Mouse (Mus musculus) lung, adult 2 months (tissue): ENCODE measurements around the gene Dbndd2.

Experiments
- CTCF ChIP-seq: fragments of 200-500 bp; IDR thresholded peaks from 2 replicates; pipeline ENCODE4 v1.5.1; 2011; ENCODE audit warnings: mild to moderate bottlenecking, low read length, control low read depth; ENCODE audit not compliant: insufficient read depth
- POLR2A ChIP-seq: fragments of 200-500 bp; IDR thresholded peaks from 2 replicates; pipeline ENCODE4 v1.6.1; 2011; ENCODE audit warnings: low read depth, mild to moderate bottlenecking, control low read depth, low read length, borderline replicate concordance; ENCODE audit errors: extremely low read depth

DNA sequence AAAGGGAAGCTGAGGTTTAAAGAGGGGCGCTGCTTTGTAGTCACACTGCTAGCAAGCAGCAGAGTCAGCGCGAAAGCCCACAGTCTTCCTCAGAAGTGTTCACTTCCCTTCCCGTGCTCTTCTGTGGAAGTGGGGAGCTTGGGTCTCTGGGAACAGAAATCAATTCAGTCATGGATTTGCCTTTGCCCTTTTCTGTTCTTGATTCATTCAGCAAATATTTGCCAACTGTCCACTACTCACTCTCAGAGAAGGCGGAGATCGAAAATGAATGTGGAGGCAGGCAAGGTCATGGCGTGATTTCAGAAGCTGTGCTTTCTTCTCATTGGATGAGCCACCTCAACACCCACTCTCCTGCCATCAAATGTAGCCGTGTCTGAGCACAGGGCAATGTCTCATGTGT lies 27.4 kb upstream of the Dbndd2 start:
- TF ChIP-seq CTCF, result no peak
- no peak for TF ChIP-seq POLR2A
